Mouse (Mus musculus) frontal cortex, postnatal 14 days (tissue): ENCODE measurements around the gene Pdcl2.

Source experiments
- DNase-seq, 2 experiments: peaks; one replicate each; pipeline ENCODE4 v3.0.0; 2022; ENCODE audit warnings: low spot score in 2 of 2

The Pdcl2 gene

GRCm38 (mm10) chr5:76303745-76304451, 27.1 kb downstream of the Pdcl2 start:
- DNase-seq = peak; percentile 36 to 48

- DNase-seq = no peak
These were observed 27.6 kb downstream of the Pdcl2 start for GRCm38 (mm10) chr5:76303379-76303744.

- DNase-seq = no peak
These were observed 28.9 kb downstream of the Pdcl2 start for GRCm38 (mm10) chr5:76302009-76302408.

- DNase-seq = no peak
These were observed 41.7 kb downstream of the Pdcl2 start for GRCm38 (mm10) chr5:76289234-76289691.

- no peak for DNase-seq
These were observed 42.7 kb downstream of the Pdcl2 start for GRCm38 (mm10) chr5:76288256-76288655.

- no peak for DNase-seq
These were observed 43.9 kb downstream of the Pdcl2 start for GRCm38 (mm10) chr5:76287062-76287461.

- DNase-seq = no peak
These were observed 45.3 kb downstream of the Pdcl2 start for GRCm38 (mm10) chr5:76285699-76286098.

GRCm38 (mm10) chr5:76283890-76284289, 47.1 kb downstream of the Pdcl2 start:
- no peak for DNase-seq

- no peak for DNase-seq
These were observed 56.0 kb downstream of the Pdcl2 start for GRCm38 (mm10) chr5:76274977-76275376.
